Mouse (Mus musculus) liver, embryonic 14.5 days (tissue): Measurements from ENCODE around the gene Gm10840. TPM values are rescaled to one million over a fixed set of nuclear protein-coding genes. Genes with fewer than 3 reads are reported as not detected.

ENCODE experiments used
- ATAC-seq: fragments of 200-750 bp; cut with Nextera tagmentation; 2 replicates; pipeline ENCODE4 v1.8.0; 2017; ENCODE audit warnings: moderate number of reproducible peaks, mild to moderate bottlenecking, moderate library complexity; ENCODE audit not compliant: insufficient read depth
- DNase-seq, 3 experiments: peaks; one replicate each; pipeline ENCODE4 v3.0.0-alpha.2; 2012 to 2013; ENCODE audit warnings: low read depth in 3 of 3, low spot score in 3 of 3
- H3K27ac ChIP-seq: fragments of 300-500 bp; sonication (generic); 2 replicates; pipeline ENCODE4 v1.5.1; 2014; ENCODE audit warnings: moderate library complexity, mild to moderate bottlenecking, control low read depth, inconsistent platforms
- H3K27me3 ChIP-seq: fragments of 300-500 bp; sonication (generic); 2 replicates; pipeline ENCODE4 v1.6.1; 2014; ENCODE audit warnings: mild to moderate bottlenecking, low read length, moderate library complexity; ENCODE audit not compliant: control insufficient read depth, insufficient read depth
- H3K36me3 ChIP-seq: fragments of 300-500 bp; sonication (generic); replicated peaks from 2 replicates; pipeline ENCODE4 v1.6.1; 2014; ENCODE audit warnings: low read depth; ENCODE audit not compliant: control insufficient read depth, insufficient read depth
- H3K4me1 ChIP-seq, 2 experiments: fragments of 200-500 bp in 1 of 2; fragments of 300-500 bp in 1 of 2; sonication (generic) in 1 of 2; replicated peaks; 2 replicates each; pipeline ENCODE4 v1.6.1; 2012 to 2014; ENCODE audit warnings: antibody characterized with exemption in 1 of 2, inconsistent platforms in 1 of 2, low read length in 1 of 2; ENCODE audit not compliant: control insufficient read depth in 2 of 2, insufficient read depth in 2 of 2
- H3K4me2 ChIP-seq: fragments of 300-500 bp; sonication (generic); 2 replicates; pipeline ENCODE4 v1.6.1; 2014; ENCODE audit warnings: low read depth, mild to moderate bottlenecking, control low read depth, moderate library complexity
- H3K4me3 ChIP-seq, 2 experiments: fragments of 200-500 bp in 1 of 2; fragments of 300-500 bp in 1 of 2; sonication (generic) in 1 of 2; 2 replicates each; pipeline ENCODE4 v1.5.1; 2012 to 2014; ENCODE audit warnings: low read depth in 2 of 2, low read length in 2 of 2, mild to moderate bottlenecking in 2 of 2, control low read depth in 1 of 2, inconsistent platforms in 1 of 2, moderate library complexity in 1 of 2; ENCODE audit not compliant: insufficient read depth in 1 of 2
- H3K9ac ChIP-seq: fragments of 300-500 bp; sonication (generic); replicated peaks from 2 replicates; pipeline ENCODE4 v1.6.1; 2014; ENCODE audit warnings: mild to moderate bottlenecking, control low read depth, moderate library complexity
- H3K9me3 ChIP-seq: fragments of 300-500 bp; sonication (generic); 2 replicates; pipeline ENCODE4 v1.6.1; 2016; ENCODE audit warnings: low read length, mixed read lengths; ENCODE audit not compliant: control insufficient read depth
- CTCF ChIP-seq: IDR thresholded peaks from 2 replicates; pipeline ENCODE4 v1.5.1; 2016; ENCODE audit warnings: antibody characterized with exemption, low read depth, control low read depth
- EP300 ChIP-seq: IDR thresholded peaks from 2 replicates; pipeline ENCODE4 v1.6.1; 2016; ENCODE audit warnings: antibody characterized with exemption, low read depth
- WGBS: fragments of 180-500 bp; shearing (Covaris S2); extraction: QIAGEN DNeasy Blood & Tissue Kit; methylation state at CpG from one replicate; pipeline ENCODE4 v1.1.7; 2014; ENCODE audit not compliant: insufficient replicate concordance; 5-methylcytosine and 5-hydroxymethylcytosine counted together
- polyA plus RNA-seq, 2 experiments: library from polyadenylated mRNA; depleted of rRNA in 1 of 2; stranded (reverse) in 1 of 2; unstranded in 1 of 2; fragments of >200 nt; fragmentation: Nextera tagmentation in 1 of 2; extraction: Ambion mirVana in 1 of 2; gene quantifications; 2 replicates each; pipeline versions ENCODE4 v1.2.1 to v1.2.3; 2012 to 2014

Gene Gm10840
- polyA plus RNA-seq, 2 experiments, result not detected

GRCm38 (mm10) chr11:106151219-106151618 is 9.4 kb upstream of the Gm10840 start:
- Histone ChIP-seq H3K4me3 (no peak overlapping the region), H3K9me3 (no peaks in the 10 kb centered on the region), H3K27ac (no peak overlapping the region), H3K27me3 (no peaks in the 10 kb centered on the region), H3K9ac (no peak overlapping the region), H3K4me1 (no peaks in the 10 kb centered on the region; a peak in 2 of 4 replicates), H3K4me2 (no peak overlapping the region), H3K36me3 (peaks cover 6% of the 10 kb centered on the region; the same call in 1 of the 2 replicates)
- ATAC-seq (no peak), DNase-seq (no peak)
- TF ChIP-seq CTCF (no peak), EP300 (no peak)
- WGBS, result 63% methylated on average over 3 of the region's 3 CpGs

- H3K27ac ChIP-seq, result no peak overlapping the region
- no peak overlapping the region for H3K4me3 ChIP-seq
- peaks cover 6% of the 10 kb centered on the region; the same call in 1 of the 2 replicates for H3K36me3 ChIP-seq
- TF ChIP-seq EP300 (no peak), CTCF (peak; percentile 12; the same call in 1 of the 2 replicates)
- WGBS, result 65% methylated on average over 8 of the region's 8 CpGs
- H3K4me1 ChIP-seq, result no peaks in the 10 kb centered on the region; a peak in 2 of 4 replicates
- ATAC-seq (no peak), DNase-seq (no peak)
- H3K4me2 ChIP-seq, result no peak overlapping the region
- no peaks in the 10 kb centered on the region for H3K9me3 ChIP-seq
- no peak overlapping the region for H3K9ac ChIP-seq
- H3K27me3 ChIP-seq, result no peaks in the 10 kb centered on the region
Measured at GRCm38 (mm10) chr11:106152132-106152531, 8.5 kb upstream of the Gm10840 start.

- ATAC-seq, result no peak
- TF ChIP-seq EP300, result no peak
- TF ChIP-seq CTCF, result no peak
- Histone ChIP-seq H3K27ac (no peak overlapping the region), H3K27me3 (no peaks in the 10 kb centered on the region), H3K9me3 (no peaks in the 10 kb centered on the region), H3K4me1 (no peaks in the 10 kb centered on the region; a peak in 2 of 4 replicates), H3K9ac (no peak overlapping the region), H3K4me3 (no peak overlapping the region), H3K4me2 (no peak overlapping the region), H3K36me3 (peaks cover 6% of the 10 kb centered on the region; the same call in 1 of the 2 replicates)
- DNase-seq, result no peak
- WGBS, result 60% methylated on average over 5 of the region's 5 CpGs
Measured at GRCm38 (mm10) chr11:106154091-106154490, 6.6 kb upstream of the Gm10840 start.

GRCm38 (mm10) chr11:106154770-106155169 is 5.9 kb upstream of the Gm10840 start:
- Histone ChIP-seq H3K4me3 (no peak overlapping the region), H3K9me3 (no peaks in the 10 kb centered on the region), H3K27me3 (no peaks in the 10 kb centered on the region), H3K4me1 (no peaks in the 10 kb centered on the region; a peak in 2 of 4 replicates), H3K36me3 (peaks cover 6% of the 10 kb centered on the region; the same call in 1 of the 2 replicates), H3K9ac (no peak overlapping the region), H3K4me2 (no peak overlapping the region), H3K27ac (no peak overlapping the region)
- TF ChIP-seq CTCF, result no peak
- TF ChIP-seq EP300, result no peak
- DNase-seq (no peak), ATAC-seq (no peak)
- WGBS, result 40% methylated on average over 2 of the region's 2 CpGs

- Histone ChIP-seq H3K9ac (no peak overlapping the region), H3K27me3 (no peaks in the 10 kb centered on the region), H3K27ac (no peak overlapping the region), H3K4me2 (no peak overlapping the region), H3K4me1 (no peaks in the 10 kb centered on the region; a peak in 2 of 4 replicates), H3K9me3 (no peaks in the 10 kb centered on the region), H3K36me3 (no peaks in the 10 kb centered on the region), H3K4me3 (no peak overlapping the region)
- DNase-seq, result no peak
- WGBS, result 43% methylated on average over 3 of the region's 3 CpGs
- no peak for TF ChIP-seq EP300
- TF ChIP-seq CTCF, result no peak
- ATAC-seq, result no peak
Measured at GRCm38 (mm10) chr11:106155761-106156160, 4.9 kb upstream of the Gm10840 start.
